Mouse (Mus musculus) hindlimb bud, embryonic 11.5 days (tissue): ENCODE results near the gene Bfsp1.

Experiments
- DNase-seq: peaks from one replicate; pipeline ENCODE4 v3.0.0-alpha.2; 2012; ENCODE audit warnings: low read depth, low spot score; ENCODE audit errors: extremely low spot score

Gene Bfsp1

DNA sequence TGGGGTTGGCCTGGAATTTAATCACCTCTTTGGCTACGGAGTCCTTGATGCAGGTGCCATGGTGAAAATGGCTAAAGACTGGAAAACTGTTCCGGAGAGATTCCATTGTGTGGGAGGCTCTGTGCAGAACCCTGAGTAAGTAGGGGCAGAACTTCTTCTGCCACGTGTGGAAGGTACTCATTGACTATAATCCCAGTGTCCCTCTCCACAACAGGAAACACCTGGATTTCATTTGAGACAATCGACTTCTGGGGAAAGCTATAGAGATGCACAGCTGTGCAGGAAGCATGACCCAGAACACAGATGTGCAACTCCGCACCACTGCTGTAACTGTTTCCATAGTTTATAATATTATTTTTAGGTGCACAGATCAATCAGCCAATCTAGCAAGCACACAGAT, 61.9 kb downstream of the Bfsp1 start:
- no peak for DNase-seq

DNA sequence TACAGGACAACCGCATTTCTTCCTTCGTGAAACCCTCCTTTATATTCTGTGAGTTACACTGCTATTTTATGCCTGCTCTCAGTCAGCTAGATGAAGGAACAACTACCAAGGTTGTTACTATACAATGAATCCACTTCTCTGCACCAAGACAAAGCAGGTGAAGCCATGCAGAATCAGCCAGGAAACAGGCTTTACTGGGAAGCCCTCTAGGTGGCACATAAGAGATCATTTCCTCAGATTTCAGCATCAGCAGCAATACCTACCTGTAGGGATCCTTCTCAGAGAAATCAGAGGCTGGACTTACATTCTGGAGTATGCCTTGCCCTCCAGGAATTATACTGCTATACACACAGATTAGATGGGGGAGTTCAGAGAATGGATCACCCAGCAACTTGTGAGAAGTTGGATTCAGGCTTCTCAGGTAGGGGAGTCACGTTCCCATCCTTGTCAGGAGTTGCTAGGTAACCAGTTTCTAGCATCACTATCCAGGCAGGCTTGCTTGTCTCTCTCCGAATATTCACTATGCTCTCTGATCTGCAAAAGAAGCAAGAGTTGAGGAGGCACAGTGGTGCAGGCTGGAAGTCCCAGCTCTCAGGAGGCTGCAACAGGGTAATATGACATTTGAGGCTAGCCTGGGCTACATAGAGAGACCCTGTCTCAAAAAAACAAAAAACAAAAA, 66.5 kb downstream of the Bfsp1 start:
- no peak for DNase-seq

DNA sequence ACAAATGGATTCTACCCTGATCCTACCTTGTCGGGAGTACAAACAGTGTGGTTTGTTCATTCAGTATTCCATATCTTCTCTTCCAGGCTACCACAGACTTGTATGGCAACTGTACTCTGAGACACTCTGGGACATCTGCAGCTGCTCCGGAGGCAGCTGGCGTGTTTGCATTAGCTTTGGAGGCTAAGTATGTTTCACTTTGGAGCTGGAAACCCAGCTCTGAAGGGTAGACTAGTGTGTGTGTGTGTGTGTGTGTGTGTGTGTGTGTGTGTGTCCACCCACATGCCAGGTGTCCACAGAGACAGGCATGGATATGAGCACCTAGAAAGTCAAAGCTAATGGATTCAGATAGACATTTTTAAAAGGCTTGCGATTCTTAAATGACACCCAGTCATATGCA, 67.1 kb downstream of the Bfsp1 start:
- DNase-seq = no peak

DNA sequence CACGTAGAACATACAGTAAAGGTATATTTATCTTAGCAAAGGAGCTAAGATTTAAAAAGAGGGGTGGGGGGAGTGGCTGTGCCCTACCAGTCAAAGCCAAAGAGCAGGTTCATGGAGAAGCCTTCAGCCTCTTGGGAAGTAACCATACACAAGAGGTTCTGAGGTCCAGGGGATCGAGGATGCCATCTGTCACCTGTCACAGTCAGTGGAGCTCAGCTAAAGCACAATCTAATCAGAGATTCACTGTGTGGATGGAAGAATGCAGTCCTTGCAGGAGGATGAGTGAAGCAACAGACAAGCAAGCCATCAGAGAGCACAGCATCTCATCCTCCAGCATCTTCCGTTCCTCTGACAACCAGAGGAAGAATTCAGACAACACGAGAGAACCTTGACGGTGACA, 73.1 kb downstream of the Bfsp1 start:
- no peak for DNase-seq

DNA sequence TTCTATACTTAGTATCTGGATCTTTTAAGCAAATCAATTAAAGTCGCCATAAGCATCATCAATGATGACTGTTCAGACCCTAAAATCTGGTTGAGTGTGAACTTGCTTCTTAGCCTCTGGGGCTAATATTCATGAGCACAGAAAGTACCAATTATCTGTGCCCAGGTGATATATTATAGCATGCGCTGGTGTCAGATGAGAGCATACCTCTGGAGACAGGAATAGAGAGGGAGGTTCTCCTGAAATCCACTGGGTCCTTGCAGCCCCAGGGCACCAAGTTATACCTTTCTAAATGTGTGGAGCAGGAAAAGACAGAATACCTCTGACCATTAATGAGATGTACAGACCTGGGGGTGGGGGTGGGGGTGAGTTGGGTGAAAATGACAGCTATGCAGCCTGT, 82.7 kb downstream of the Bfsp1 start:
- no peak for DNase-seq
